Mouse (Mus musculus) myocyte (in vitro differentiated cells): ENCODE measurements around the gene Rrp9.

ENCODE experiments used
- CEBPB ChIP-seq: IDR thresholded peaks from 2 replicates; pipeline ENCODE4 v1.6.1; 2011; ENCODE audit warnings: mild to moderate bottlenecking, moderate library complexity; ENCODE audit not compliant: poor library complexity, insufficient read depth, severe bottlenecking
- E2F4 ChIP-seq: IDR thresholded peaks from one replicate; pipeline ENCODE4 v1.6.1; 2011; ENCODE audit warnings: mild to moderate bottlenecking, control low read depth, moderate library complexity; ENCODE audit not compliant: insufficient read depth
- MAX ChIP-seq: IDR thresholded peaks from one replicate; pipeline ENCODE4 v1.6.1; 2011; ENCODE audit warnings: low read depth, mild to moderate bottlenecking, control low read depth
- MYOG ChIP-seq, 3 experiments: IDR thresholded peaks; one replicate each; pipeline ENCODE4 v1.6.1; 2011; ENCODE audit warnings: control low read depth in 2 of 3, low read depth in 2 of 3, mild to moderate bottlenecking in 2 of 3; ENCODE audit not compliant: insufficient read length in 2 of 3, control insufficient read depth in 1 of 3, insufficient read depth in 1 of 3
- POLR2A ChIP-seq: IDR thresholded peaks from one replicate; pipeline ENCODE4 v1.6.1; 2011; ENCODE audit warnings: low read depth, mild to moderate bottlenecking, control low read depth, moderate library complexity; ENCODE audit not compliant: insufficient read length
- POLR2AphosphoS2 ChIP-seq: IDR thresholded peaks from one replicate; pipeline ENCODE4 v1.6.1; 2011; ENCODE audit warnings: low read depth, control low read depth; ENCODE audit not compliant: insufficient read length
- REST ChIP-seq: IDR thresholded peaks from one replicate; pipeline ENCODE4 v1.6.1; 2011; ENCODE audit warnings: mild to moderate bottlenecking, control low read depth, moderate library complexity; ENCODE audit not compliant: insufficient read depth, insufficient read length
- SRF ChIP-seq: IDR thresholded peaks from one replicate; pipeline ENCODE4 v1.6.1; 2011; ENCODE audit warnings: low read depth; ENCODE audit not compliant: control insufficient read depth, insufficient read length
- TCF12 ChIP-seq: IDR thresholded peaks from one replicate; pipeline ENCODE4 v1.6.1; 2011; ENCODE audit warnings: mild to moderate bottlenecking, control low read depth; ENCODE audit not compliant: poor library complexity, insufficient read depth, severe bottlenecking
- TCF3 ChIP-seq: IDR thresholded peaks from one replicate; pipeline ENCODE4 v1.6.1; 2011; ENCODE audit warnings: low read depth, control low read depth; ENCODE audit not compliant: insufficient read length
- USF1 ChIP-seq: IDR thresholded peaks from one replicate; pipeline ENCODE4 v1.6.1; 2011; ENCODE audit warnings: low read depth, mild to moderate bottlenecking, control low read depth, moderate library complexity

DNA sequence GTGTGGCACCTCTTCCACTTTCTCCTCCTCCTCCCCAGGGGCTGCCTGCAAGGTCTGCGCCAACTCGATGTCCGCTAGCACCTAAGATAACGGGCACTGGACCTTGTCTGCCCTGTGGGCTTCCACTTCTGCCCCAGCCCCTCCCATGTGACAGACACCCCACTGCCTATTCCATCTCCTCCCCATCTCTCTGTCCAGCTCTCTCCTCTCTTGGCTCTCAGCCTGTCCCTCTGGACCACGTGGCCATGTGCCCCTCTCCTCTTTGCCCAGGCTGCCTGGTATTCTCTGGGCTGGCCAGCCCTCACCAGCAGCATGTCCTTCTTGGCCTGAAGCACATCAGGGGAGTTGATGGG is 2.0 kb upstream of the Rrp9 start:
- no peak for TF ChIP-seq E2F4
- TF ChIP-seq REST = no peak
- no peak for TF ChIP-seq POLR2A
- TF ChIP-seq TCF3 = no peak
- TF ChIP-seq CEBPB = no peak
- TF ChIP-seq MAX = no peak
- no peak for TF ChIP-seq SRF
- no peak for TF ChIP-seq USF1
- TF ChIP-seq POLR2AphosphoS2 = peak; percentile 55
- TF ChIP-seq TCF12 = no peak
- TF ChIP-seq MYOG (IDR thresholded peaks at IDR 0.05; ENCODE audit: control insufficient read depth in 1 of 3, insufficient read depth in 1 of 3, insufficient read length in 2 of 3, low read depth in 2 of 3) = no peak
